22 mouse cellular contexts compared by ENCODE assay signal in genomic region chr10:106587817-106588216, GRCm38 (mm10).
DNase-seq lines count a peak whose midpoint lies in the region; ATAC-seq lines count a peak whose summit lies in the region.
"Had no signal": no experiment of that assay in that cellular context is flagged by ENCODE, and none has a peak within 500 bp of the region (broad histone marks: within the 10 kb centered on the region; RNA-seq: fewer than 3 reads in every experiment).

No protein-coding gene starts in this region.

- no peaks in the 10 kb centered on the region for H3K36me3 ChIP-seq in midbrain, embryonic 11.5 days (ENCODE audit: control insufficient read depth, insufficient read depth, low read length)
- no peaks in the 10 kb centered on the region for H3K36me3 ChIP-seq in midbrain, embryonic 13.5 days
- H3K36me3 ChIP-seq in limb, embryonic 10.5 days = no peaks in the 10 kb centered on the region
- H3K36me3 ChIP-seq: G1E had no signal

- no peaks in the 10 kb centered on the region for H3K27me3 ChIP-seq in midbrain, embryonic 11.5 days (ENCODE audit: control insufficient read depth, insufficient read depth, low read length)
- no peaks in the 10 kb centered on the region for H3K27me3 ChIP-seq in midbrain, embryonic 13.5 days
- H3K27me3 ChIP-seq in limb, embryonic 10.5 days (ENCODE audit: low read depth, poor library complexity, severe bottlenecking) = no peaks in the 10 kb centered on the region
- H3K27me3 ChIP-seq: CH12.LX had no signal

- H3K4me1 ChIP-seq in midbrain, embryonic 11.5 days (ENCODE audit: control insufficient read depth, insufficient read depth, low read length) = no peaks in the 10 kb centered on the region
- H3K4me1 ChIP-seq in midbrain, embryonic 13.5 days (replicated peaks) = no peaks in the 10 kb centered on the region
- no peaks in the 10 kb centered on the region for H3K4me1 ChIP-seq in limb, embryonic 10.5 days

- H3K9ac ChIP-seq in midbrain, embryonic 11.5 days (ENCODE audit: low read length) = no peak overlapping the region
- no peak overlapping the region for H3K9ac ChIP-seq in midbrain, embryonic 13.5 days (replicated peaks)

- peak; percentile 64 for ATAC-seq in frontal cortex, adult (ENCODE audit: low TSS enrichment)
- ATAC-seq in midbrain, embryonic 11.5 days (ENCODE audit: low FRiP score) = no peak
- ATAC-seq in midbrain, embryonic 13.5 days = no peak
- ATAC-seq: activated CD4-positive, CD25-positive, alpha-beta regulatory T cell, adult 4 months; CD4-positive, CD25-positive, alpha-beta regulatory T cell, adult 4 months; Patski had no signal

- 77% methylated on average over 5 of the region's 5 CpGs for WGBS in midbrain, embryonic 11.5 days
- WGBS in midbrain, embryonic 13.5 days = 80% methylated on average over 5 of the region's 5 CpGs
- 78% methylated on average over 5 of the region's 5 CpGs for WGBS in limb, embryonic 10.5 days

- no peaks in the 10 kb centered on the region for H3K9me3 ChIP-seq in midbrain, embryonic 11.5 days (ENCODE audit: control insufficient read depth, low read length)
- H3K9me3 ChIP-seq in midbrain, embryonic 13.5 days = no peaks in the 10 kb centered on the region
- no peaks in the 10 kb centered on the region for H3K9me3 ChIP-seq in limb, embryonic 10.5 days (replicated peaks)
- H3K9me3 ChIP-seq: G1E had no signal

- DNase-seq in frontal cortex, adult 2 months (ENCODE audit: extremely low spot score in 1 of 2, low spot score in 1 of 2) = no peak
- peak; percentile 77 for DNase-seq in midbrain, embryonic 11.5 days (ENCODE audit: low spot score, missing footprints)
- DNase-seq in brain, adult 2 months (ENCODE audit: low read depth, low spot score) = peak; percentile 55
- no peak for DNase-seq in limb, embryonic 10.5 days (ENCODE audit: low spot score)
- DNase-seq: adrenal gland, adult 2 months; adrenal gland, adult 8-10 months; adrenal gland, postnatal 10 days; adrenal gland, postnatal 14 days; adrenal gland, postnatal 25 days; adrenal gland, postnatal 36 days; B cell, adult 2 months; cerebellum, adult 11 months; cerebellum, adult 11-12 months; cerebellum, adult 18-20 months; cerebellum, adult 2 months had no signal

- H3K4me3 ChIP-seq in midbrain, embryonic 11.5 days (ENCODE audit: low read depth, low read length) = no peak overlapping the region
- H3K4me3 ChIP-seq in midbrain, embryonic 13.5 days (replicated peaks) = no peak overlapping the region
- H3K4me3 ChIP-seq in limb, embryonic 10.5 days = no peak overlapping the region

- H3K4me2 ChIP-seq in midbrain, embryonic 11.5 days = no peak overlapping the region
- H3K4me2 ChIP-seq in midbrain, embryonic 13.5 days (replicated peaks) = no peak overlapping the region

- no peak overlapping the region for H3K27ac ChIP-seq in midbrain, embryonic 11.5 days (ENCODE audit: low read depth, low read length)
- no peak overlapping the region for H3K27ac ChIP-seq in midbrain, embryonic 13.5 days
- H3K27ac ChIP-seq in limb, embryonic 10.5 days = no peak overlapping the region

Comparison
In these comparisons a context has a peak if more than half of its experiments do, and no peak if none do; other contexts are left out.
1. DNase-seq: peak in midbrain, embryonic 11.5 days (single experiment) and brain, adult 2 months (single experiment); none in frontal cortex, adult 2 months (0 of 2) and limb, embryonic 10.5 days (single experiment).